Mouse (Mus musculus) heart, adult 2 months (tissue): ENCODE measurements around the gene Akap12. TPM values are rescaled to one million over a fixed set of nuclear protein-coding genes. Genes with fewer than 3 reads are reported as not detected.
A peak's percentile ranks its signal among the peaks of the same experiment; 100 is the strongest.

Experiments
- DNase-seq, 2 experiments: peaks; one replicate each; pipeline ENCODE4 v3.0.0; 2021
- H3K27ac ChIP-seq: fragments of 200-600 bp; 2 replicates; pipeline ENCODE4 v1.8.1; 2022
- H3K27me3 ChIP-seq: fragments of 200-500 bp; 2 replicates; pipeline ENCODE4 v1.6.1; 2012; ENCODE audit warnings: mild to moderate bottlenecking, low read length, inconsistent platforms, mixed read lengths; ENCODE audit not compliant: control insufficient read depth, insufficient read depth
- H3K36me3 ChIP-seq: fragments of 200-500 bp; 2 replicates; pipeline ENCODE4 v1.6.1; 2012; ENCODE audit warnings: low read length, inconsistent platforms; ENCODE audit not compliant: control insufficient read depth, insufficient read depth
- H3K4me1 ChIP-seq: fragments of 200-500 bp; 2 replicates; pipeline ENCODE4 v1.6.1; 2011; ENCODE audit warnings: low read length; ENCODE audit not compliant: control insufficient read depth, insufficient read depth
- H3K4me3 ChIP-seq: fragments of 200-600 bp; 2 replicates; pipeline ENCODE4 v1.8.1; 2022
- H3K79me2 ChIP-seq: fragments of 200-500 bp; replicated peaks from 2 replicates; pipeline ENCODE4 v1.6.1; 2012; ENCODE audit warnings: mild to moderate bottlenecking, inconsistent platforms, low read length, moderate library complexity, mixed read lengths; ENCODE audit not compliant: control insufficient read depth, insufficient read depth
- H3K9ac ChIP-seq: fragments of 200-500 bp; 2 replicates; pipeline ENCODE4 v1.6.1; 2012; ENCODE audit warnings: low read depth, mild to moderate bottlenecking, control low read depth, inconsistent platforms, low read length, mixed read lengths
- CTCF ChIP-seq: fragments of 200-600 bp; IDR thresholded peaks from 2 replicates; pipeline ENCODE4 v1.8.1; 2022; ENCODE audit warnings: antibody characterized with exemption, mild to moderate bottlenecking, moderate library complexity
- EP300 ChIP-seq: fragments of 200-500 bp; IDR thresholded peaks from 2 replicates; pipeline ENCODE4 v1.6.1; 2011; ENCODE audit warnings: low read depth, low read length, control low read depth; ENCODE audit not compliant: insufficient read depth
- POLR2A ChIP-seq: fragments of 200-500 bp; IDR thresholded peaks from 2 replicates; pipeline ENCODE4 v1.6.1; 2011; ENCODE audit warnings: mild to moderate bottlenecking, low read depth, low read length, control low read depth; ENCODE audit not compliant: insufficient read depth
- WGBS: fragments of 180-500 bp; shearing (Covaris S2); methylation state at CpG from one replicate; pipeline ENCODE4 v1.1.7; 2018; 5-methylcytosine and 5-hydroxymethylcytosine counted together
- intact Hi-C: fragments of 180-260 bp; cut with DNase I; formaldehyde crosslinking; loops from one replicate; pipeline ENCODE4 v1.15.1; 2025
- polyA plus RNA-seq: library from polyadenylated mRNA; depleted of rRNA; stranded (reverse); fragments of >200 nt; gene quantifications from 2 replicates; pipeline ENCODE4 v1.2.3, GENCODE M21; 2012
- total RNA-seq, 2 experiments: library from RNA; stranded (reverse); gene quantifications; 2 replicates each; pipeline ENCODE4 v1.2.3; 2021

Gene Akap12
- total and polyA plus RNA-seq, 3 experiments: 7.5 to 28.0 (median 17.4) TPM

- intact Hi-C loops: no loop called here
- no peak for DNase-seq
- Histone ChIP-seq H3K27ac (peak overlapping the region; percentile 100), H3K36me3 (peaks cover 16% of the 10 kb centered on the region), H3K79me2 (peaks cover 10% of the 10 kb centered on the region), H3K27me3 (no peaks in the 10 kb centered on the region), H3K4me3 (peak overlapping the region; percentile 75), H3K9ac (peak overlapping the region; percentile 91), H3K4me1 (peaks cover 26% of the 10 kb centered on the region)
- under 1% methylated on average over 19 of the region's 19 CpGs for WGBS
- TF ChIP-seq CTCF: no peak
- TF ChIP-seq POLR2A: peak; percentile 33; the same call in 1 of the 2 replicates
- TF ChIP-seq EP300: no peak
Measured at GRCm38 (mm10) chr10:4388384-4388745, 122.2 kb downstream of the Akap12 start.

GRCm38 (mm10) chr10:4389036-4389435, 122.9 kb downstream of the Akap12 start:
- Histone ChIP-seq H3K36me3 (peaks cover 18% of the 10 kb centered on the region), H3K9ac (peak overlapping the region; percentile 59), H3K4me1 (peaks cover 26% of the 10 kb centered on the region), H3K27ac (peak overlapping the region; percentile 100), H3K27me3 (no peaks in the 10 kb centered on the region), H3K79me2 (peaks cover 10% of the 10 kb centered on the region), H3K4me3 (peak overlapping the region; percentile 75)
- no peak for DNase-seq
- intact Hi-C loops: no loop called here
- TF ChIP-seq POLR2A: no peak
- no peak for TF ChIP-seq CTCF
- TF ChIP-seq EP300: no peak
- WGBS: 3% methylated on average over 10 of the region's 10 CpGs

- Histone ChIP-seq H3K79me2 (peaks cover 10% of the 10 kb centered on the region), H3K27ac (no peak overlapping the region), H3K9ac (no peak overlapping the region), H3K27me3 (no peaks in the 10 kb centered on the region), H3K4me1 (peaks cover 26% of the 10 kb centered on the region), H3K4me3 (no peak overlapping the region), H3K36me3 (peaks cover 19% of the 10 kb centered on the region)
- WGBS: 18% methylated on average over 5 of the region's 5 CpGs
- intact Hi-C loops: no loop called here
- DNase-seq: no peak
- TF ChIP-seq CTCF (no peak), POLR2A (no peak), EP300 (no peak)
Measured at GRCm38 (mm10) chr10:4389461-4390112, 123.4 kb downstream of the Akap12 start.

- Histone ChIP-seq H3K4me3 (no peak overlapping the region), H3K27ac (no peak overlapping the region), H3K36me3 (peaks cover 19% of the 10 kb centered on the region), H3K27me3 (no peaks in the 10 kb centered on the region), H3K9ac (no peak overlapping the region), H3K79me2 (peaks cover 11% of the 10 kb centered on the region), H3K4me1 (peaks cover 27% of the 10 kb centered on the region)
- intact Hi-C loops: no loop called here
- 53% methylated on average over 2 of the region's 2 CpGs for WGBS
- no peak for DNase-seq
- TF ChIP-seq POLR2A: no peak
- TF ChIP-seq CTCF: no peak
- no peak for TF ChIP-seq EP300
Measured at GRCm38 (mm10) chr10:4390550-4390949, 124.4 kb downstream of the Akap12 start.

GRCm38 (mm10) chr10:4391076-4391475, 124.9 kb downstream of the Akap12 start:
- intact Hi-C loops: no loop called here
- Histone ChIP-seq H3K27me3 (no peaks in the 10 kb centered on the region), H3K4me1 (peaks cover 29% of the 10 kb centered on the region), H3K36me3 (peaks cover 19% of the 10 kb centered on the region), H3K79me2 (peaks cover 11% of the 10 kb centered on the region), H3K9ac (no peak overlapping the region), H3K27ac (no peak overlapping the region), H3K4me3 (no peak overlapping the region)
- WGBS: 64% methylated on average over 5 of the region's 5 CpGs
- DNase-seq: no peak
- TF ChIP-seq POLR2A (no peak), CTCF (no peak), EP300 (no peak)

GRCm38 (mm10) chr10:4391851-4392250, 125.7 kb downstream of the Akap12 start:
- Histone ChIP-seq H3K27me3 (no peaks in the 10 kb centered on the region), H3K27ac (no peak overlapping the region), H3K36me3 (peaks cover 19% of the 10 kb centered on the region), H3K4me1 (peaks cover 29% of the 10 kb centered on the region), H3K79me2 (peaks cover 11% of the 10 kb centered on the region), H3K4me3 (no peak overlapping the region), H3K9ac (no peak overlapping the region)
- intact Hi-C loops: no loop called here
- DNase-seq: peak; percentile 39 to 41
- WGBS: 14% methylated on average over 6 of the region's 6 CpGs
- TF ChIP-seq CTCF (peak; percentile 82), EP300 (no peak), POLR2A (no peak)
